Mouse (Mus musculus): ENCODE data around the gene Stambpl1. TPM values are rescaled to one million over a fixed set of nuclear protein-coding genes. Genes with fewer than 3 reads are reported as not detected.

Gene Stambpl1
- total RNA-seq, 2 experiments from 2014 or later, result 16.4 to 19.7 TPM

- DNase-seq (ENCODE audit: low spot score in 2 of 2), result no peak
Observed at GRCm38 (mm10) chr19:34273073-34273472, 81.0 kb downstream of the Stambpl1 start.

- no peak for DNase-seq (ENCODE audit: low spot score in 2 of 2)
Observed at GRCm38 (mm10) chr19:34278078-34278477, 86.0 kb downstream of the Stambpl1 start.

DNA sequence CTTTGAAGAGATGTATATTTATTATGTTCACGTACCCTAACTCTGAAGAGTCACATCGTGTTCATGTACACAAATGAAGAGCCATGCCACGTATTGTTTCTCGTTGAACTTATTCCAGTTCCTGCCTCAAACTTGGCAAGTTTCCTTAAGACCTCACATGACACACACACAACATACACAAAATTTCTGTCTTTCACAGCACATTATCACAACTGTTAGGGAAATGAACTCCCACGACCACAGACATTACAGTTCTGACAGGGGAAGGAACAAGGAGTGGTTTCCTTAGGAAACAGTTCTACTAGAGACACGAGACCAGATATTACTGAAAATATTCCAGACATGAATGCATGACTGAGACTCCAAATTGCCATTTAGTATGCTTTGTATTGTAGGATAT, 91.6 kb downstream of the Stambpl1 start:
- no peak for DNase-seq (ENCODE audit: low spot score in 2 of 2)

DNA sequence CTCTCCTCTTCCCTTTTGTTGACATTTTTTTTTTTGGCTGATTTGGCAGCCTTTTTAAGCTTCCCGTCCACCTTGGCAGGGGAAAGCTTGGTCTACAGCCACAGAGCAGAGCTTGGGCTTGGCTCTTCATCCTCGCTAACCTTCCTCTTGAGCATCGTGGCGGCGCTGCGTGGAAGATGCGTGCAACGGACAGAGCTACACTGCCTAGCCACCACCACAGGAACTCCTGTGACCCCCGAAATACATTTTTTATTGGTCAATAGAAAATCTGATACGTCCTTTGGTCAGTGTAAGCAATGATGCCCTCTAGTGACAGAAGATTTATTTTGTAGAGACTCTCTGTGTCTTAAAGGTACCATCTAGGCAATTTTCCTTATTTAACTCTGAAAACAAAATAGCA, 92.4 kb downstream of the Stambpl1 start:
- DNase-seq (ENCODE audit: low spot score in 2 of 2), result no peak

DNA sequence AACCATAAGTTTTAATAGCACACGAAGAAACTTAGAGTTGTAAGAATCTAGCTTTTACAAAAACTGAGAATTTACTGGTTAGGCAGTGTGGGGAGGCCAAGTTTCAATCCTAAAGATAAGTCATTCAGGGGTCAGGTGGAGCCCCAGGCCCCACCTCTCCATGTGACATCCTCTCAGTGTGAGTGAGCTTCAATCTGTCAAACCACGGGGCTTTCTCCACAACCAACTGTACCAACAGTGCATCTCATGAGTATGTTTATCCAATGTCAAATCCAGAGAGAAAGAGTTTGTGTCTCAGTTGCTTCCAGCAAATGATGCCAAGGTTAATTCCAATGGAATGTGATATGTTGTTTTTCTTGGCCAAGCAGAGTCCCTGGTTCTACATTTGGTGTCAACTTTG, 92.8 kb downstream of the Stambpl1 start:
- no peak for DNase-seq (ENCODE audit: low spot score in 2 of 2)

DNA sequence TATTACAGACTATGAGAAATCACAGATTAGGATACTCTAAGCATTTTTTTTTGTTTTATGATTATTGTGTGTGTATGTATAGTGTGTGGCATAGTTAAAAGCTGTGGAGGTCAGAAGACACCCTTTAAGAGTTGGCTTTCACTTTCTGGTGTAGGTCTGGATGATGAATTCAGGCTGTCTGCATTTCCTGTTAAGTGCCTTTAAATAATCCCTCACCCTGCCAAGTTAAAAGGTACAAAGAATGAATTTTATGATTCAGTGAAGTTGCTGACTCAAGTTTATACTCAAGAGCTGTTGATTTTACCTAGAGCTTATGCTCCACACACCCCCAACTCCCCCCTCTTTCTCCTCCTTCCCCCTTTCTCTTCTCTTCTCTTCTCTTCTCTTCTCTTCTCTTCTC, 95.2 kb downstream of the Stambpl1 start:
- no peak for DNase-seq (ENCODE audit: low spot score in 2 of 2)

GRCm38 (mm10) chr19:34287656-34288415, 95.8 kb downstream of the Stambpl1 start:
- no peak for DNase-seq (ENCODE audit: low spot score in 2 of 2)

GRCm38 (mm10) chr19:34288696-34289095, 96.7 kb downstream of the Stambpl1 start:
- no peak for DNase-seq (ENCODE audit: low spot score in 2 of 2)

Other genes starting within 250 kb of the Stambpl1 start
- not detected for gene Lipf, start 231.0 kb upstream of the Stambpl1 start, total RNA-seq (2021)
- not detected for gene Lipk, start 183.9 kb upstream of the Stambpl1 start, total RNA-seq (2021)
- not detected for gene Lipn, start 124.9 kb upstream of the Stambpl1 start, total RNA-seq (2021)
- gene Lipm, start 91.3 kb upstream of the Stambpl1 start, total RNA-seq (2021), result under 1 TPM in 1 of 2 experiments, not detected in 1; 0.52 TPM
- gene Ankrd22, start 26.2 kb upstream of the Stambpl1 start, total RNA-seq (2021), result not detected
- 10 to 100 TPM; 16.4 to 22.9 TPM for gene Acta2, start 63.4 kb downstream of the Stambpl1 start, total RNA-seq (2021)
- 1 to 10 TPM; 1.9 to 2.0 TPM for gene Fas, start 98.4 kb downstream of the Stambpl1 start, total RNA-seq (2021)

Data from layer of hippocampus, postnatal 14 days (tissue).